Mouse (Mus musculus) ES-E14 (cell line): ENCODE data around the gene Robo3. TPM values are rescaled to one million over a fixed set of nuclear protein-coding genes. Genes with fewer than 3 reads are reported as not detected.

Experiments used
- DNase-seq: peaks from one replicate; pipeline ENCODE4 v3.0.0-alpha.2; 2013; ENCODE audit warnings: low read depth, low spot score
- H3K27ac ChIP-seq: 2 replicates; pipeline ENCODE4 v1.5.1; 2012; ENCODE audit warnings: low read depth, mild to moderate bottlenecking, low read length, moderate library complexity, mixed read lengths; ENCODE audit not compliant: poor library complexity, insufficient read depth, severe bottlenecking
- H3K36me3 ChIP-seq: 2 replicates; pipeline ENCODE4 v1.6.1; 2012; ENCODE audit warnings: mild to moderate bottlenecking, low read length, moderate library complexity, mixed read lengths; ENCODE audit not compliant: control insufficient read depth, poor library complexity, insufficient read depth, severe bottlenecking
- H3K4me1 ChIP-seq, 2 experiments: fragments of 150-350 bp in 1 of 2; sonication (generic) in 1 of 2; 2 replicates each; pipeline ENCODE4 v1.6.1; 2012; ENCODE audit warnings: low read length in 2 of 2, mild to moderate bottlenecking in 1 of 2, mixed read lengths in 1 of 2; ENCODE audit not compliant: control insufficient read depth in 2 of 2, insufficient read depth in 2 of 2, poor library complexity in 1 of 2
- H3K4me3 ChIP-seq, 2 experiments: fragments of 150-350 bp in 1 of 2; sonication (generic) in 1 of 2; 2 replicates each; pipeline ENCODE4 v1.5.1; 2012; ENCODE audit warnings: low read length in 2 of 2, low read depth in 1 of 2, mild to moderate bottlenecking in 1 of 2, mixed read lengths in 1 of 2; ENCODE audit not compliant: insufficient read depth in 1 of 2, poor library complexity in 1 of 2, severe bottlenecking in 1 of 2
- H3K9ac ChIP-seq: 2 replicates; pipeline ENCODE4 v1.6.1; 2012; ENCODE audit warnings: low read depth, mild to moderate bottlenecking, low read length, mixed read lengths; ENCODE audit not compliant: poor library complexity, insufficient read depth, severe bottlenecking
- H3K9me3 ChIP-seq: fragments of 150-350 bp; sonication (generic); 2 replicates; pipeline ENCODE4 v1.6.1; 2012; ENCODE audit warnings: low read depth, mild to moderate bottlenecking, low read length; ENCODE audit not compliant: control insufficient read depth, insufficient read depth
- CHD2 ChIP-seq: IDR thresholded peaks from 2 replicates; pipeline ENCODE4 v1.6.1; 2014; ENCODE audit warnings: mild to moderate bottlenecking, low read depth, low read length, inconsistent platforms
- HCFC1 ChIP-seq: IDR thresholded peaks from 2 replicates; pipeline ENCODE4 v1.6.1; 2012; ENCODE audit warnings: low read length, inconsistent platforms, borderline replicate concordance; ENCODE audit not compliant: insufficient read depth
- MAFK ChIP-seq: IDR thresholded peaks from 2 replicates; pipeline ENCODE4 v1.6.1; 2014; ENCODE audit warnings: mild to moderate bottlenecking, low read depth, low read length, inconsistent platforms; ENCODE audit not compliant: insufficient read depth
- ZC3H11A ChIP-seq: IDR thresholded peaks from 2 replicates; pipeline ENCODE4 v1.6.1; 2012; ENCODE audit warnings: low read depth, mild to moderate bottlenecking, inconsistent platforms, low read length, borderline replicate concordance
- ZNF384 ChIP-seq: IDR thresholded peaks from 2 replicates; pipeline ENCODE4 v1.6.1; 2012; ENCODE audit warnings: low read depth, low read length, inconsistent platforms
- in situ Hi-C, 2 experiments: fragments of 600-800 bp; cut with MboI; formaldehyde crosslinking; loops; one replicate each; pipeline ENCODE4 v1.15.1; 2025; ENCODE audit warnings: low sequenced_read_pairs in 2 of 2, inconsistent platforms in 1 of 2; ENCODE audit not compliant: unreplicated experiment in 2 of 2
- total RNA-seq: library from RNA; depleted of rRNA; stranded (reverse); fragments of 300-350 nt; gene quantifications from 2 replicates; pipeline ENCODE4 v1.2.3, GENCODE M21; 2012

The Robo3 gene
- total RNA-seq, 1 experiment = 1.2 TPM

DNA sequence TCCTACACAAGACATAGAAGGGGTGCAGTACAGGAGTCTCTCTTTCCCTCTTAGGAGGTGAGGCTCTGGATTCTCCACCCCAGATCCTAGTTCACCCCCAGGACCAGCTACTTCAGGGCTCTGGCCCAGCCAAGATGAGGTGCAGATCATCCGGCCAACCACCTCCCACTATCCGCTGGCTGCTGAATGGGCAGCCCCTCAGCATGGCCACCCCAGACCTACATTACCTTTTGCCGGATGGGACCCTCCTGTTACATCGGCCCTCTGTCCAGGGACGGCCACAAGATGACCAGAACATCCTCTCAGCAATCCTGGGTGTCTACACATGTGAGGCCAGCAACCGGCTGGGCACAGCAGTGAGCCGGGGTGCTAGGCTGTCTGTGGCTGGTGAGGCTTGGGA lies 30.5 kb downstream of the Robo3 start:
- H3K4me1 ChIP-seq = peaks cover 0 to 8% of the 10 kb centered on the region in 2 experiments; a peak in 2 of 4 replicates
- no peak for DNase-seq
- no peak overlapping the region for H3K9ac ChIP-seq
- no peak overlapping the region for H3K27ac ChIP-seq
- TF ChIP-seq CHD2 = no peak
- no peak for TF ChIP-seq HCFC1
- H3K9me3 ChIP-seq = no peaks in the 10 kb centered on the region
- in situ Hi-C loops = loop anchor here (25.0 kb wide), 3 partner anchors 210 to 535 kb away; partner anchors contain the start of genes Olfr878 (in 1 of the 2) and Spa17 (in 1 of the 2)
- no peaks in the 10 kb centered on the region for H3K36me3 ChIP-seq
- H3K4me3 ChIP-seq = no peak overlapping the region; a peak in 1 of 4 replicates

DNA sequence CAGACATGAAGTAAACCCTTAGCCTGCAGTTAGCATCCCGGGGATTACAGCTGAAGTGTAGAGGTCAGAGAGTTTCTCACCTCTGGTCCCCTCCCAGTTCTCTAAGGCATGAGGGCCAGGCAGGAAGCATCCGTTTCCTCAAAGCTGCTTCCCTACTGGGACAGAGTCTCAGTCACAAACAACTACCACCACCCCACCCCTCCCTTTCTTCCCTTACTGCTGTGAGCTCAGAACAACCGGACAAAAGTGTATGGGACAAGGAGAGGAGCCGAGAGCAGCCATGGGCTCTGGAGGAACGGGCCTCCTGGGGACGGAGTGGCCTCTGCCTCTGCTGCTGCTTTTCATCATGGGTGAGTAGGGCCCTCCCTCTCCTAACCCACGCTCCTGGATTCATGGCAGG lies 31.2 kb downstream of the Robo3 start, which contains the start of gene Robo4:
Robo4 (plus strand) TSS at position 96 of the 400 bp plus-strand sequence.
- Histone ChIP-seq H3K9ac (no peak within 1 kb of the TSS), H3K36me3 (no peaks in the 10 kb centered on the region), H3K9me3 (no peaks in the 10 kb centered on the region), H3K27ac (peak within 1 kb of the TSS; percentile 15; the same call in 1 of the 2 replicates), H3K4me1 (peaks cover 0 to 8% of the 10 kb centered on the region in 2 experiments; a peak in 2 of 4 replicates), H3K4me3 (no peak within 1 kb of the TSS; a peak in 1 of 4 replicates)
- no peak for DNase-seq
- TF ChIP-seq CHD2 (no peak), ZNF384 (no peak), MAFK (no peak), ZC3H11A (no peak), HCFC1 (no peak)
- in situ Hi-C loops = loop anchor here (25.0 kb wide), 3 partner anchors 210 to 535 kb away; partner anchors contain the start of genes Olfr878 (in 1 of the 2) and Spa17 (in 1 of the 2)

DNA sequence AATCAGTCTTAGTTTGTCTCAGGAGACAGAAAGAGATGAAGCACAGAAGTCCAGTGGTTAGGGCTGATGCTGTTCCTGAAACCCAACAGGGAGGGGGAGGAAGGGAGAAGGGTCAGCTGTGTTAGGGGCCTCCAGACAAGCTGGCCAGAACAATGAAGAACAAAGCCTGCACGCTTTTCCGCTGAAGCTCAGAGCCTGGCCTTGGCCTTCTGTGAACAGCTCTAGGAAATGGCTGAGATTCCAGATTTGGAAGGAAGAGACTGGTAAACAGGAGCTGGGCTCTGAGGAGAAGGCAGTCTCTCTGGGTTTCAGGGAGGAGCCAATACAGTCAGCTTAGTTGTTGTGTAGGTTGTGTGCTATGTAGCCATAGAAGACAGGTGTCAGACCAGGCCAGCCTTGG lies 32.5 kb downstream of the Robo3 start:
- Histone ChIP-seq H3K9ac (no peak overlapping the region), H3K4me1 (peaks cover 0 to 8% of the 10 kb centered on the region in 2 experiments; a peak in 2 of 4 replicates), H3K36me3 (no peaks in the 10 kb centered on the region), H3K4me3 (no peak overlapping the region), H3K9me3 (no peaks in the 10 kb centered on the region), H3K27ac (no peak overlapping the region)
- TF ChIP-seq MAFK (no peak), ZC3H11A (no peak), CHD2 (no peak), HCFC1 (no peak), ZNF384 (no peak)
- in situ Hi-C loops = loop anchor here (25.0 kb wide), 3 partner anchors 212 to 537 kb away; partner anchors contain the start of genes Olfr878 (in 1 of the 2) and Spa17 (in 1 of the 2)
- DNase-seq = no peak

DNA sequence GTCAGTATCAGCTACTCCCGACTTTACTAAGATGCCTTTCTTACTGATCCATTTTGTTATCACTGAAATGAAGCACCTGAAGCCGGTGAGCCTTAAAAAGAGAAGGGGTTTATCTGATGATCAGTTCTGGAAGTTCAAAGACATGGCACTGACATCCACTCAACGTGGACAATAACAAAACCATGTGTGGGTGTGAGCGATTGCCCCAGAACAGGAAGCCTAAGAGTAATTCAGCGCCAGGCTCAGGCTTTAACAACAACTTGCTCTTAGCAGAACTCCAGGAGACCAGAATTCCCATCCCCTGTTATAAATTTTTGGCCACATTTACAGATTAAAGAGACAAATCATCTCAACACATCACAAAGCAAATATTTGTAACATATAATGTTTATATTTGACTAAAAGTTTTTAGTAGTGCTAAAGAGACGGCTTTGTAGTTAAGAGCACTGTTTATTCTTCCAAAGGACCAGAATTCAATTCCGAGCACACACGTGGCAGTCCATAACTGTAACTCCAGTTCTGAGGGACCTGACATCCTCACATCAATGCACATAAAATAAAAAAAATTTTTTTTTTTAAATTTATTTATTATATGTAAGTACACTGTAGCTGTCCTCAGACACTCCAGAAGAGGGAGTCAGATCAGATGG lies 39.4 kb downstream of the Robo3 start:
- Histone ChIP-seq H3K36me3 (no peaks in the 10 kb centered on the region), H3K27ac (no peak overlapping the region), H3K4me1 (peaks cover 6 to 20% of the 10 kb centered on the region in 2 experiments), H3K4me3 (no peak overlapping the region), H3K9me3 (no peaks in the 10 kb centered on the region), H3K9ac (no peak overlapping the region)
- in situ Hi-C loops = no loop called here
- TF ChIP-seq CHD2 (no peak), ZC3H11A (no peak), MAFK (no peak), ZNF384 (no peak), HCFC1 (no peak)
- no peak for DNase-seq

DNA sequence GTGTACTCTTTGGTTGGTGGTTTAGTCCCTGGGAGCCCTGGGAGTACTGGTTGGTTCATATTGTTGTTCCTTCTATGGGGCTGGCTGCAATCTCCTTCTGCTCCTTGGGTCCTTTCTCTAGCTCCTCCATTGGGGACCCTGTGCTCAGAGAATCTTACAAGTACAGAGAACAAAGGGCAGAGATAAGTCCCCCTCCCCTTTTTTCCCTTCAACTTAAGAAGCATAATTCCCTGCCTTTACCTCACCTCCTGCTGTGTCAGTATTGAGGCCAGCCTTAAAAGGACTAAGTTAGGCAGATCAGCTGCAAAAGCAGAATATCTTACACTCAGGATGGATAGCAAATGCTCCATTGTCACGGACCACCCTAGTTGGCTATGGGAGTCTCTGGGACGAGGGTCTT lies 41.0 kb downstream of the Robo3 start:
- Histone ChIP-seq H3K36me3 (no peaks in the 10 kb centered on the region), H3K27ac (peak overlapping the region; percentile 42; the same call in 1 of the 2 replicates), H3K9ac (no peak overlapping the region), H3K9me3 (no peaks in the 10 kb centered on the region), H3K4me1 (peaks cover 9 to 21% of the 10 kb centered on the region in 2 experiments), H3K4me3 (no peak overlapping the region)
- no peak for TF ChIP-seq CHD2
- TF ChIP-seq ZC3H11A = no peak
- TF ChIP-seq HCFC1 = no peak
- no peak for TF ChIP-seq ZNF384
- no peak for TF ChIP-seq MAFK
- in situ Hi-C loops = no loop called here
- no peak for DNase-seq
